Mouse (Mus musculus) G1E (cell line): ENCODE results near the gene Vash1. TPM values are rescaled to one million over a fixed set of nuclear protein-coding genes. Genes with fewer than 3 reads are reported as not detected.

Experiments
- ATAC-seq: 2 replicates; pipeline ENCODE4 v1.8.0; 2016; ENCODE audit warnings: mild to moderate bottlenecking; ENCODE audit not compliant: insufficient number of reproducible peaks, poor library complexity, low FRiP score, severe bottlenecking; ENCODE audit errors: extremely low read depth
- DNase-seq: peaks from one replicate; pipeline ENCODE4 v3.0.0; 2012; ENCODE audit warnings: low spot score
- H3K27me3 ChIP-seq: 2 replicates; pipeline ENCODE4 v1.6.1; 2012; ENCODE audit warnings: mild to moderate bottlenecking, low read length, inconsistent platforms; ENCODE audit not compliant: insufficient read depth
- H3K36me3 ChIP-seq: replicated peaks from 2 replicates; pipeline ENCODE3; 2012; ENCODE audit warnings: mild to moderate bottlenecking, inconsistent platforms
- H3K4me1 ChIP-seq: 2 replicates; pipeline ENCODE4 v1.6.1; 2012; ENCODE audit warnings: low read depth, low read length, inconsistent platforms, mixed read lengths; ENCODE audit not compliant: insufficient read depth
- H3K4me3 ChIP-seq: 2 replicates; pipeline ENCODE4 v1.5.1; 2012; ENCODE audit warnings: low read depth, mild to moderate bottlenecking, inconsistent platforms, low read length, moderate library complexity, mixed read lengths
- H3K9me3 ChIP-seq: replicated peaks from 2 replicates; pipeline ENCODE4 v1.6.1; 2012; ENCODE audit warnings: inconsistent platforms
- CTCF ChIP-seq: IDR thresholded peaks from 2 replicates; pipeline ENCODE4 v1.5.1; 2012; ENCODE audit warnings: low read depth, low read length, inconsistent platforms, mixed read lengths
- GATA1 ChIP-seq: IDR thresholded peaks from 2 replicates; pipeline ENCODE4 v1.6.1; 2012; ENCODE audit warnings: borderline replicate concordance, low read length, inconsistent platforms, mixed read lengths
- GATA2 ChIP-seq: IDR thresholded peaks from 2 replicates; pipeline ENCODE4 v1.6.1; 2012; ENCODE audit warnings: low read depth, low read length, inconsistent platforms, borderline replicate concordance
- POLR2AphosphoS5 ChIP-seq: IDR thresholded peaks from 2 replicates; pipeline ENCODE4 v1.6.1; 2012; ENCODE audit warnings: low read depth, low read length, inconsistent platforms; ENCODE audit not compliant: insufficient replicate concordance
- TAL1 ChIP-seq: conservative IDR thresholded peaks from 2 replicates; pipeline ENCODE4 v1.6.1; 2012; ENCODE audit warnings: low read depth, low read length, inconsistent platforms, mixed read lengths
- polyA plus RNA-seq: library from polyadenylated mRNA; stranded (reverse); fragments of >175 nt; gene quantifications from 2 replicates; pipeline ENCODE4 v1.2.3, GENCODE M21; 2012
- total RNA-seq, 2 experiments: library from RNA; stranded (forward) in 1 of 2; stranded (reverse) in 1 of 2; fragments of 200-1000 nt in 1 of 2; fragments of >200 nt in 1 of 2; fragmentation: Nextera tagmentation in 1 of 2; gene quantifications; 2 replicates each; pipeline ENCODE4 v1.2.3; 2014 to 2017

Vash1 gene
- total and polyA plus RNA-seq, 3 experiments = not detected

DNA sequence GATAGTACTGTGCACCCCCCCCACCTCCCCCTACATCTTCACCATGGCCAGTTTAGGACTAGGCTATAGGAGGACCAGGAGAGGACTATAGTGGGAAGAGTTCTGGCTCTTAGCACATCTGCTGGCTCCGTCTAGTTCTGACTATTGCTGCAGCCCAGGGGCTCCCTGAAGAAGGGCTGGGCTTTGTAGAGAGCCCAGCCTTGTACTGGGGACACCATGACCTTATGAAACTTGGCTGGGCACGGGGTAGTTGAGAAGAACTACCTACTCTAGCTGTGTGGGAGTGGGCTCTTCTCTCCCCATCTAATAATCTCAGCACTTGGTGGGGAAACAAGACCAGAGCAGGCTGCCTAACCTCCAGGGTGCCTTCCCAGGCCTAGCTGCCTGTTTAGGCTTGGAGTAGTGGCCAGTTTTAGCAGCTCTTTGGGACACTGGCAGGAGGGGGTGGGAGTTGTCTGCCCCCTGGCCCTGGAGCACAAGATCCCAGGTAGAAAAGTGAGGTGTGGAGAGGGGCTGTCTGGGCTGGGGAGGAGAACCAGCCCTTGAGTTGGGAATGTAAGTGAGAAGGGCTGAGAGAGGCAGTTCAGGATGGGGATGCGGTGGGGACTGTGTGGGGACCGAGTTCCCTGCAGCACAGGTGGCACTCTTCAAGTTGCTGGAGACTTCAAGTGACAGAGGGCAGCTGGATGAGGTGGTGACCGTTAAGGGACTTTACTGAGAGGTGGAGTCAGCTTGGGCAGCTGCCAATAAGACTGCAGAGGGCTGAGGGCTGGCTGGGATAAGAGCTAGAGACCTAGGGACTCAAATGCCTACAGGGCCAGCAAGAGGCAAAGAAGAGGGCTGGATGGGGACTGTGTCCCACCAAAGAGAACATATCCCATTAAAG, 14.2 kb downstream of the Vash1 start:
- Histone ChIP-seq H3K4me3 (no peak overlapping the region), H3K9me3 (no peaks in the 10 kb centered on the region), H3K36me3 (no peaks in the 10 kb centered on the region), H3K4me1 (peaks cover 4% of the 10 kb centered on the region), H3K27me3 (peaks cover 18% of the 10 kb centered on the region)
- ATAC-seq (no peak), DNase-seq (no peak)
- TF ChIP-seq POLR2AphosphoS5 = no peak
- no peak for TF ChIP-seq GATA2
- no peak for TF ChIP-seq TAL1
- no peak for TF ChIP-seq CTCF
- TF ChIP-seq GATA1 = no peak

DNA sequence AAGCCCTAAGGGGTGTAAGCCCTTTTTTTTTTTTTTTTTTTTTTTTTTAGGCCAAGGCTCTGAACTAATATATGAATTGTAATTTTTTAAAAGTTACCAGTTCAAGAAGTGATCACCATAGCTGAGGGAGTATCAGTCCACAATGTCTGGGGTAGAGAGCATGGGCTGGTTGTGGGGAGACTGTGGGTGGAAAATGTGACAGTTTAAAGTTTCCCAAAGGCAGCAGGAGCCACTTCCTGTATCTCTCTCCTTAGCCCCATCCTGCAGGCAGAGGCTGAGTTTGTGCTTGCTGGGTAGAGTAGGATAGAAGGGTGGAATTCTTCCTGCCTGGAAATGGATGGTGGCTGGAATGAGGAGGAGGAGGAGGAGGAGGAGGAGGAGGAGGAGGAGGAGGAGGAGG, 14.9 kb downstream of the Vash1 start:
- no peaks in the 10 kb centered on the region for H3K9me3 ChIP-seq
- no peaks in the 10 kb centered on the region for H3K4me1 ChIP-seq
- H3K4me3 ChIP-seq = no peak overlapping the region
- H3K36me3 ChIP-seq = no peaks in the 10 kb centered on the region
- no peak for DNase-seq
- ATAC-seq = no peak
- TF ChIP-seq POLR2AphosphoS5 = no peak
- no peak for TF ChIP-seq GATA2
- TF ChIP-seq TAL1 = no peak
- no peak for TF ChIP-seq CTCF
- no peak for TF ChIP-seq GATA1
- H3K27me3 ChIP-seq = peaks cover 18% of the 10 kb centered on the region

DNA sequence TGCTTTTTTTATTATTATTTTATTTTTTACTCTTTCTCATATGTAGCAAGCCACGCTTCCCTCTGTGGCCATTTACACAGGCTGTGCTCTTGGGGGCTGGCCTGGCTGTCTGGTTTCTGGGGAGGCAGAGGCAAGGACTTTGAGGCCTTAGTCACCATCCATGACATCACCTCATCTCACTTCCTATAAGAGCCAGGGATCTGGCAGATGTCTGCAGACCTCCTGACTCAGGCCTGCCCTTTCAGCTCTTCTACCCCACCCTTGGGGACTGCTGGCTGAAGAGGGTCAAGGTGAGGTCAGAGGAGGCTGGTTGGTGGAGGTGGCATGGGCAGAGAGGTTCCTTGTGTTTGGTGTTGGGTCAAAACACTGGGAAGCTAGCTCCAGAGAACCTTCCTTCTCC, 15.9 kb downstream of the Vash1 start:
- no peak for ATAC-seq
- no peaks in the 10 kb centered on the region for H3K9me3 ChIP-seq
- peaks cover 14% of the 10 kb centered on the region for H3K27me3 ChIP-seq
- DNase-seq = no peak
- no peaks in the 10 kb centered on the region for H3K4me1 ChIP-seq
- H3K36me3 ChIP-seq = no peaks in the 10 kb centered on the region
- TF ChIP-seq TAL1 = no peak
- TF ChIP-seq CTCF = no peak
- no peak for TF ChIP-seq GATA1
- TF ChIP-seq GATA2 = no peak
- TF ChIP-seq POLR2AphosphoS5 = no peak
- H3K4me3 ChIP-seq = no peak overlapping the region

DNA sequence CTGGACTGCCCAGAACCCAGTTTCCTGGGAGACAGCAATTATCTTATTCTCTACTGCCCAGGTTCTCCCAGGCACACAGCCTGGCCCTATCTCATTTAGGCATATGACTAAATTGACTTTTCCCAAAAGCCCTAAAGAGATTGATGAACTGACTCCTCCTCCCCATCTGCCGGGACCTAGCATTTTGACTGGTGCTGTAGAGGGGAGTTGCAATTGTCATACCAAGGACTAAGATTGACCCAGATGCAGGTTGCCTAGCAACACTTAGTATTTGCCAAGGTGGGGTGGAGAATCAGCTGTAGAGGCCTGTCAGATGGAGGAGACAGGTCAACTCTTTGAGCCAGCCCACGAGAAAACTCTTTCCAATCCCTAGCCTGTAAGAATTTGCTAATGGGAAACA, 19.5 kb downstream of the Vash1 start:
- TF ChIP-seq GATA2 (no peak), TAL1 (no peak), GATA1 (no peak), CTCF (no peak), POLR2AphosphoS5 (no peak)
- no peaks in the 10 kb centered on the region for H3K4me1 ChIP-seq
- H3K9me3 ChIP-seq = no peaks in the 10 kb centered on the region
- H3K27me3 ChIP-seq = peaks cover 10% of the 10 kb centered on the region
- no peak for ATAC-seq
- no peak for DNase-seq
- no peak overlapping the region for H3K4me3 ChIP-seq
- peaks cover under 1% of the 10 kb centered on the region for H3K36me3 ChIP-seq

DNA sequence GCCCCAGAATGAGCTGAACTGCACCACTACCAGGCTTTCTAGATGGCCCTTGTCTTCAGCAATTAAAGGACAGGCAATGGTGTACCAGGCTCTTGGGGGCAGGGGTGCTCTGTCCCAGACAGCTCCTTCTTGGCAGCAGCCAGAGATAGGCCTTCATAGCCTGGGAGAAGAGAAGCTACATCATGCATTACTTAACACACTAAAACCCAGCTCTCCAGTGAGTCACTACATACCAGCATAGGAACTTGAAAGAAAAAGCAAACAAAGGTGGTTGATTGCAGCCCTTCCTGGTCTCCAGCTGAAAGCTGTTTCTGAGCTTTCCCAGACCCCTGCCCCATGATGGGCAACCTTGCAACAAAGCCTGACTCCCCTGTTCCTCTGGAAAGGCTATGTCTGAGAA, 20.0 kb downstream of the Vash1 start:
- no peak for ATAC-seq

DNA sequence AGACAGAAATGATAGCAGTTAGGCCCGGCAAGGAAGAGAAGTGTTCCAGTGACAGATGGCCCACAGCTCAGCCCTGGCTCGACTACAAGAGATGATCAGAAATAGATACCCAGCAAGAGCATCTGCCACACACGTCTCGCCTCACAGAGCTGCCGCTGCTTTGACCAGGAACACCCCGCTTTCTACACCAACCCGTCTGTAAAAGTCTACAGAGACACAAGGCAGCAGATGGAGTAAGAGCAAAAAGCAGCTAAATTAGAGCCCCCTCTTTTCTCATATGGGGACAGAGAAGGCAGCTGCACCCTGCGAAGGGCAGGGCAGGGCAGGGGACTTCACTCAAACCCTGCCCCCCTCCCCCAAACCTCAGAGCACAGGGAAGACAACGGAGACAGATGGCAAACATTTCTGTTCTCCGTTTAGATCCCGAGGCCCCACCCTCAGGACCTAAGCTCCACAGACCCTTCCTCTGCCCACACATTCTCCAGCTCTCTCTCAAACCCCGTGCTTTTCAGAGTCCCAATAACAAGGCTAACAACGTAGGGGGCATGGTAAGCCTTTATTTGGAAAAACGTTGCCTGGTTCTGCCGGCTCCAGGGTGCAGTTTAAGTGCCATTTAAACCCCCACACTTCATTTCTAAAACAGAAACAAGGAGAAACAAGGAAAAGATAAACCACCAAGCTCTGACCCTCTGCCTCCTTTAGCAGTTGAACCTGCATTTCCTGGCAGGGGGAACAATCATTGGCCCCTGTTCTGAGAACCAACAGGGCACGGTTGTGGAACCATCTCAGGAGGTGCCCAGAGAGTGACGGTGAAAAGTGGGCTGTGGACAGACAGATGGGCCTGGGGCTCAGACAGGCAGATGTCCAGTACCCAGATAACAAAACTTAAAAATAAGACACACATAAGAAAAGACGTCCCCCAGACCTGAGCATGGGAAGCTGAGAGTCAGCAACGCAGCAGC, 21.7 kb downstream of the Vash1 start:
- Histone ChIP-seq H3K27me3 (peaks cover 7% of the 10 kb centered on the region; the same call in 1 of the 2 replicates), H3K36me3 (peaks cover 5% of the 10 kb centered on the region), H3K9me3 (no peaks in the 10 kb centered on the region), H3K4me1 (no peaks in the 10 kb centered on the region), H3K4me3 (no peak overlapping the region)
- ATAC-seq (no peak), DNase-seq (no peak)
- no peak for TF ChIP-seq GATA2
- TF ChIP-seq CTCF = no peak
- no peak for TF ChIP-seq POLR2AphosphoS5
- TF ChIP-seq TAL1 = no peak
- TF ChIP-seq GATA1 = no peak

More for the DNA sequence above, 20.0 kb downstream of the Vash1 start:
- TF ChIP-seq GATA2 = no peak
- TF ChIP-seq CTCF = no peak
- Histone ChIP-seq H3K4me1 (no peaks in the 10 kb centered on the region), H3K36me3 (peaks cover 2% of the 10 kb centered on the region), H3K4me3 (no peak overlapping the region), H3K27me3 (peaks cover 10% of the 10 kb centered on the region), H3K9me3 (no peaks in the 10 kb centered on the region)
- no peak for DNase-seq
